Mouse (Mus musculus) left cerebral cortex, adult 18-20 months (tissue): ENCODE data around the gene Lrrc36. TPM values are rescaled to one million over a fixed set of nuclear protein-coding genes. Genes with fewer than 3 reads are reported as not detected.

Experiments
- DNase-seq, 2 experiments: peaks; one replicate each; pipeline ENCODE4 v3.0.0; 2021 to 2022; ENCODE audit warnings: low spot score in 2 of 2, mixed read lengths in 1 of 2
- long read RNA-seq, 2 experiments: library from polyadenylated mRNA; stranded (forward); transcript quantifications; one replicate each; pipeline ENCODE4 v2.0.0; 2021
- total RNA-seq, 2 experiments: library from RNA; stranded (reverse); gene quantifications; 2 replicates each; pipeline ENCODE4 v1.2.3; 2021

Gene Lrrc36
- under 1 TPM; 0.19 to 0.42 TPM for total RNA-seq
- long read RNA-seq, experiment 1: 0 reads
- long read RNA-seq, experiment 2: 0 reads

DNA sequence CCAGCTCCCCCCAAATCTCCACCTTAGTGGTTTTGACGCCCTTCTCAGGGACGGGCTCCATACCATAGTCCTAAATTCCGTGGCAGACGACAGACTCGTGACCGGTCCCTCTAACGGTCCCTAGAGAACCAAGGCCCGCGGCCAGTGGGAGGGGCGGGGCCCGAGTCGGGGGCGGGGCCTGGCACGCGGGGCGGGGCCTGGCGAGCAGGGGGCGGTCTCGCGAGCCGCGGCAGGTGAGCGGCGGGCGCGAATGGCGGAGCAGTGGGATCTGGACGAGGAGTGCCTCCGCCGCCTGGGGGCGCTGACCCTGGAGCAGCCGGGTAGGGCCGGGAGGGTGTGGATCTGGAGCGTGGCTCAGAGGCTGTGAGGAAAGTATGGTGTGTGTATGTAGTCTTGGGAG, at the start of gene Lrrc36, which contains the start of gene Kctd19:
TSS of gene Lrrc36 (plus strand) at position 181 of the 400 bp plus-strand sequence.
TSS of gene Kctd19 (minus strand) at position 112 of the 400 bp plus-strand sequence.
- no peak for DNase-seq

DNA sequence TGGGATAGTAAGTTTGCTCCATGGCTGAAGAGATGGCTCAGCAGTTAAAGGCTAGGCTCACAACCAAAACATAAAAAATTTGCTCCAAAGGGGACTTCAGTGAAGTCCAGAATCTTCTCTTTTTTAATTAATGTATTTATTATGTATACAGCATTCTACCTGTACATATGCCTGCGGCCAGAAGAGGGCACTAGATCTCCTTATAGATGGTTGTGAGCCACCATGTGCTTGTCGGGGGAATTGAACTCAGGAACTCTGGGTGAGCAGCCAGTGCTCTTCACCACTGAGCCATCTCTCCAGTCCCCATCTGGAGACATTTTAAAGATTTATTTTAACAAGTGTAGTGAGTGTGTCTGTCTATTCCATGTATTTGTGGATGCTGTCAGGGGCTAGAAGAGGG, 46.3 kb upstream of the Lrrc36 start:
- DNase-seq: no peak

DNA sequence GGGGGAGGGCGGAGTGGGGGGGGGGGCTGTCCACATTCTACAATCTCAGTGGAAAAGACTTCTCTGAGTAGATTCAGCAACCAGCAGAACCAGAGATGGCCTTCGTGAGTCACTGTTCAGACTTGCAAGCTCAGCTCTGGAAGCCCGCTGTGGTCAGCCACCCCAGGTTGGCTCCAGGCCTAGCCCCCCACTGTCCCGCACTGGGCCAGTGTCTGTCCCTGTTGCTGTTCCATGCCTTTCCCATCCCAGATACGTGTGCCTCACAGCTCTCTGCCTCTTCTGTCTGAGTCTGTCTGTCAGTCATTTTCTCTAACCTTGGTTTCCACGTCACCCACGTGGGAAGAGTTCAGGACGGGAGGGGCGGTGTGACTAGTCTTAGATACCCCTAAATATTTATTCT, 40.9 kb upstream of the Lrrc36 start:
- DNase-seq: no peak

DNA sequence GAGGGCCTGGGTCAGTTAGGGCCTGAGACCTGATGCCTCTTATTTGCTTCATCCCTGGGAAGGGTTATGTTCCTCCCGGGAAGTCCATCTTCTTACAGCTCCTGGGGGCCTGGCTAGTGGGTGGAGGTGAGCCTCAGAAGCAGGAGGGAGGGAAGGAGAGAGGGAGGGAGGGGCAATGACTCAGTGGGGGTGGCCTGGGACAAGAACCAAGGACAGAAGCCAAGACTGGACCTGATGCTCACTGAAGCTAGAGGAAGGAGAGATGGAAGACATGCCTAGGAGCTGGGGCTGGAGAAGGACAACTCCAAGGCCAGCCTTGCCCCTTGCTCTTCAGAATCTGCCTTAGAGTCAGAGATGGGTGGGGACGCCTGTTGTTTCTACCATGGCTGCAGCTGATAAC, 40.3 kb upstream of the Lrrc36 start, which contains the start of gene Plekhg4:
TSS of gene Plekhg4 (plus strand) at position 243 of the 400 bp plus-strand sequence.
- DNase-seq: no peak

DNA sequence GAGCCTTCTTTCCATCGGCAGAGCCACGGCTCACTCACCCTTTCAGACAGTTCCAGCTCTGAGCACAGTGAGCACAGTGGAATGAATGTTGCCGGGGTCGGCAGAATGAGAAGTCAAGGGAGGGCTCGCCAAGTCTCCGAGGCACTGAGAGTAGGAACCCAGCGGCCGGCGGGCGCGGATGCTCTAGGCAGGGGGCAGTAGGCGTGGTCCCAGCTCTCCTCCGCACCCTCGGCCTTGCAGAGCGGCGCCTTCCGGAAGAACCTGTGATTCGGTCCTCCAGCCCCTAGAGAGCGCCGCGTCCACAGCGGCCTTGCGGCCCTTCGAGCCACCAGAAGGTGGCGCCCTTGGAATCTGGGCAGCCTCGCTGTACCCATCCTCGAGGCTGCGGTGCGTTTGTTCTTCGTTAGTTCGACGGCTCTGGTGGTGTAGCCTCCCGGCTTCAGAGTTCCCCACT, 38.8 kb upstream of the Lrrc36 start:
- no peak for DNase-seq

DNA sequence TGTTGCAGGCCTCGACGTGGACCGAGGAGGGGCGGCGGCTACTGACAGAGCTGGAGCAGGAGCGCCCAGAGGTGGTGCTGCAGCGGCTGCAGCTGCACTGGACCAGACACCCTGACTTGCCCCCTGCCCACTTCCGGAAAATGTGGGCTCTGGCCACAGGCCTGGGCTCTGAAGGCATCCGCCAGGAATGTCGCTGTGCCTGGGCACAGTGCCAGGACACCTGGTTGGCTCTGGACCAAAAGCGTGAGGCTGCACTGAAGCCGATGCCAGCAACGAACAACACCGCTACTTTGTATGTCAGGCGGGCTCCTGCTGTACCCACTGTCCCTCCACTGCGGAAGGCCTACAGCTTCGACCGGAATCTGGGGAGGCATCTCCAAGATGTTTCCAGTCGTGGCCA, 34.7 kb upstream of the Lrrc36 start:
- DNase-seq: no peak

DNA sequence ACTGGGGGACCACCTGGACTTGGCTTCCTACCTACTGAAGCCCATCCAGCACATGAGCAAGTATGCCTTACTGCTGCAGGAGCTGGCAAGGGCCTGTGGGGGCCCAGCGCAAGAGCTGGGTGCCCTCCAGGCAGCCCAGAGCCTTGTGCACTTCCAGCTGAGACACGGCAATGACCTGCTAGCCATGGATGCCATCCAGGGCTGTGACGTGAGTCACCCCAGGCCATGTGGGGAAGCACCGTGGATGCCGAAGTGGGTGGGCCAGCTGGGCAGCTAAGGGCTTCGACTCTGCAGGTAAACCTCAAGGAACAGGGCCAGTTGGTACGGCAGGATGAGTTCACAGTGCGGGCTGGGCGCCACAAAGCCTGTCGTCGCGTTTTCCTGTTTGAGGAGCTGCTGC, 33.1 kb upstream of the Lrrc36 start:
- no peak for DNase-seq

DNA sequence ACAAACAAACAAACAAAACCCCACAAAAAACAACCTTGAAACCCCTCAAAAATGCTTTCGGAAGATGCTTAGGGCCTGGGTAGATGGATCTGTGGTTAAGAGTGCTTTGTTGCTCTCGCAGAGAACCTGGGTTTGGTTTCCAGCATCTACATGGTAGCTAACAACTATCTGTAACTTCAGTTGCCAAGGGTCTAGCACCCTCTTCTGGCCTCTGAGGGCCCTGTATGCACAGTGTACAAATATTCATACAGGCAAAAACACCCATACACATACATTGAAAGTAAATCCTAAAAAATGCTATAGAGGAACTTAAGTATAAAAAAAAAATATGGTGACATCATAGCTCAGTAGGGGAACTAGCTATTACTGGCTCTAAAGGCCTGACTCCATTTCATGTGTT, 29.3 kb upstream of the Lrrc36 start:
- no peak for DNase-seq

DNA sequence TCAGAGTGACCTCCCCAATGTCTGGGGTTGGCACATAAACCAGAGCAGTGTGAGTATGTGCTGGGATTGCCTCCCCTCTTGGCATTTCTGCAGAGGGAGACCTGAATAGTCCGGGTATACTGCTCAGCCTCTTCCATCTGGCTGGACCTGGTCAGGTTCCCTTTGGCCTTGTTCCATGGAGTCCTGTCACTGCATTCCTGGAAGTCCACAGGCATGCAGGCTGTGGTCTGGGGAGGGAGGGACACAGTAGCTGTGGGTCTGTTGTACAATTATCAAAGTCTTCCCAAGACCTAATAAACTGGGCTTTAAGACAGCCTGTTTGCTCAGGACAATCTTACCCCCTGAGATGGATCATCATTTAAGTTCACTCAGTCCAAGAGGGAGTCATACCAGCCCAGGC, 26.2 kb upstream of the Lrrc36 start:
- DNase-seq: no peak

DNA sequence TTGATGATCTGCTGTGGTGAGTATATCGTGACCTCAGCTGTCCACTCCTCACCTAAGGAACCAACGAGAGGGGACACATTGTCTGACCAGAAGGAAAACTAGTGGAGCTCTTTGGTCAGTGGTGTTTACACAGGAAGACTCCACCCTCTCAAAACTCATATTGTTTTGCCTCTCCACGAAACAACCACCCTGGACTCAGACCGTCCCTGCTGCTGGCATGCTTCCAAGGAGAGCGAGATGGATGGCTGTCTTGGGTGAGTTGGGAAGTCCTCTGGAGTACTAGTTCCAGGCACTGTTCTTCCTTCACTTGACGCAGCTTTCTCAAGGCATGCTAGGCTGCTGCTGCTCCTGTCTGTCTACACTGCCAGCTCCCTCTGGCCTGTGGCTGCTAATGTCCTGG, 24.3 kb upstream of the Lrrc36 start:
- DNase-seq: no peak

DNA sequence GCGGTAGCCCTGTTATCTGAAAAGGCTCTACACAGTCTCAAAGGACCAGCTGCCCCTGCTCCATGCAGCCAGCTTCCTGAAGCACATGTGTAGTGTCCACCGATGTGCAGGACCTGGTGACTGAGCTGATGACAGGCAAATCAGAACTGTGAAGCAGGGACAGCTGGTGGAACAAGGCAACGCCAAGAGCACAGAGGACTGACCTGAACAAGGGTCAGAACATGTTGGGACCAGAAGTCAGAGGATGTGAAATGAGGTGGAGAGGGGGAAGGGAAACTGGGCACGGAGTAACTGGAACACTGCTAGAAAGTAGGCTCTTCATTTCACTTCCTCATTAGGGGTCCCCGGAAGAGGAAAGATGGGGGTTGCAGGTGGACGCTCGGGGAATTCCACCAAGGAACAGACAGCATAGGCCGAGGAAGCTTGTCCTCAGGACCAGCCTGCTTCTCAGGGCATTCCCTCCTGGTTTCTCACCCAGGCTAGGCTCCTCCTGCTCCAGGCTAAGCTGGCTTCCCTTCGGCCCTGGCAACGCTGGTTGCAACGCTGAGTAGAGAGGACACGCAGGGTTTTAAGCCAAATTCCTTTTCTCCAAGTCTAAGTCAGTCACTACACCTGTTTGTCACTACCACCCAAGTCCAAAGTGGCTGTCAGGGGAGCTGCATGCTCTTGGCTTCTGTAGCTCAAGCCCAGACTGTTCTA, 20.1 kb upstream of the Lrrc36 start:
- DNase-seq: no peak

DNA sequence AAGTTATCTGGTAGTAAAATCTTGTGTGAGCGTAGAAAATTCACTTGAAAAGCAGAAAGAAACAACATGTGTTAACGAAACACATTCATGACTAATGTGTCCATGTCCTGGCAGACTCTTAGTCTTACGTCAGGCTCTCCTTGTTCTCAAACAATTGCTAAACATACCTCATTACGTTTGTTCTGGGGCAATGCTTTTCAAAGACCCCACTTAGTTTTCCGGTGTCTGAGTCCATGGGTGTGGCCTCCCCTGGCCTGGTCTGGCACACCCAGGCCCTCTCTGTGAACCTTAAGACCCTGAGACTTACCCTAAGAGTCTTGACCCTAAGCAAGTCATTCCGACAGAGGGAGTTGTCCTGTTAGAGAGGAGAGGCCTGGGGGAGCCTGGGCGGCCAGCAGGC, 19.5 kb upstream of the Lrrc36 start:
- no peak for DNase-seq

DNA sequence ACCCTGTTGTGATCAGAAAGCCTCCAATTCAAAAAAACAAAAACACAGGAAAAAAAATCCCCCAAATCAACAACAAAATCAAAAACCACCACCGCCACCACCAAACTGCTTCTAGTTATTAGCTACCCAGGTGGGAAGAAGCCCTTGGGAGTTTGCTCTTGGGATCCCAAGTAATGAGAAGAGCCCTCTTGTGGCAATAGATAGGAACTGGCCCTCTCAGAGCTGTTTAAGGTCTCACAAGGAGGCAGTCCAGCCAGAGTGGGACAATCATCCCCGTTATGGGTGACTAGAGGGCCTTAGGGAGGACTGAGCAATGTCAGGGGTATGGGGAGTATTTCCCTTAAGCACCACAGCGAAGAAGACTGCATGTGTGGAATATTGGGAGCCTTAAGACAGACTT, 15.6 kb upstream of the Lrrc36 start:
- DNase-seq: peak; percentile 21 to 38

DNA sequence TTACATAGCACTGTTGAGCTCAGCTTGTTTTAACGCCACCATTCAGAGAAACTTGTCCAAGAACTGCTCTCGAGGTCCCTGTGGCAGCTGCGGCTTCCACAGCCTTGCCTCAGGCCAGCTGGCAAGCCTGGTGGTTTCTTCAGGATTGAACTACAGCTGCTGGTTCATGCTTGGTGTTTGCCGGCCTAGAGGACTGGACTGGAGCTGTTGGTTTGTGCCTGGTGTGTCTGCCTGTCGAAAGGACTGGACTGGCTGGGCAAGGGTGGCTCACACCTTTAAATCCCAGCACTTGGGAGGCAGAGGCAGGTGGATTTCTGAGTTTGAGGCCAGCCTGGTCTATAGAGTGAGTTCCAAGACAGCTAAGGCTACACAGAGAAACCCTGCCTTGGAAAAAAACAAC, 13.4 kb upstream of the Lrrc36 start:
- DNase-seq: no peak

DNA sequence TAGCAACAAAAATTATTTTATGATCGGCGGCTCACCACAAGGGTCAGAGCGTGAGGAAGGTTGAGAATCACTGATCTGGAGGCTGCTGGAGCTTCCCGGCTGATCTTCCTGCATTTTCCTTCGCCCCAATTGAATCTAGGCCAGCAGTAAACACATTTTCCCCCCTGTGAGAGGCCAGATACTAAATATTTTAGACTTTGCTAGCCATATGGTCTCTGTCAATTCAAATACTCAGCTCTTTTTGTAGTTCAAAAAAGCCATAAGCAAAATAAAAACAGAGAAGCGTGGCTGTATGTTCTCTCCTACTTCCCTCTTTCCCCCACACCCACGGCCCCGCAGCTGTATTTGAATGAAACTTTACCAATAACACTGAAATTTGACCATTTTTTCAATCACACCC, 9.9 kb upstream of the Lrrc36 start:
- no peak for DNase-seq

DNA sequence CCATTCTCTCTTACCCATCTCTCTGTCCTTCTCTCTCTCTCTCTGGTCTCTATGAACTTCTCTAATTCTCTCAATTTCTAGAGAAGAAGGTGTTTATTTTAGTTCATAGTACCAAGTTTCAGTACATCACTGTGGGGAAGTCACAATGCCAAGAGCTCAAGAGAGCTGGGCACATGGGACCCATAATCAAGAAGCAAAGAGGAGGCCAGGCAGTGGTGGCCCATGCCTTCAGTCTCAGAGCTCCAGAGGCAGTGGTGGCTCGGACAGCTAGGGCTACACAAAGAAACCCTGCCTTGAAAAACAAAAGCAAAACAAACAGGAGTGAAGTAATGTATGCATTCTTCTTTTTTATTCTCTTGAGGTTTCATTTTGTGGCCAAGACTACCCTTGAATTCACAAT, 8.9 kb upstream of the Lrrc36 start:
- DNase-seq: no peak

DNA sequence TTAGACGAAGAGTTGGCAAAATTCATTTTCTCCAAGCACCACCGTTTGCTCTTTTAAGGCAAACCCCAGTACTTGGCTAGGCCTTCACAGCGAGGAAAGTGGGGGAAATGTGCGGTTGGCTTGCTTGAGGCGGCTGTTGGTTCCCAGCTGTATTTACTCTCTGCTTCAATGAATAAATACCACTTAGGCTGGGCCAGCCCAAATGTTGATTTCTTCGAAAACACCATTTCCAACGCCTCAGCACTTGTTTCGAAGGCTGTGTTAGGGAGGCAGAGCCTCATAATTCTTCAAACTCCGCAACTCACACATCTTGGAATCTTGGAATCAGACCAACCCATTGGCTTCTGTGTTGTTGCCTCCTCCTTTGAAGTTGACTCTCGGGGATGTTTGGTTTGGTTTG, 7.0 kb upstream of the Lrrc36 start:
- no peak for DNase-seq

DNA sequence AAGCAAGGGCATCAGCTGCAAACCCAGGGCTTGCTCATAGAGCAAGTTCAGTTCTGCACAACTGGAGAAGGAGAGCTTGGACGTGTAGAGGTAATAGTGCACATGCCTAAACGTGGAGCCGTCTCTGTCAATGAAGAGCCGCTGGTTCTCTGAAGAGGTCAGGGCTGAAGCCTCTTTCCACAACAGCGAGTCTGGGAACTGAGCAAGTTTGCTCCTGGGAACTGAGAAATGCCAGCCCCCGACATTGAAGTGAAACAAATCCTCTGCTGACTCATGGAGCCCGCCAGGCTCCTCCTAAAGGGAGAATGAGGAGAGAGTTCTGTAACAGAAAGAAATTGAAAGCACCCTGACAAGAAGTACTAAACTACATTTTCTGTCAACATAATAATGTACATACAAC, 5.0 kb upstream of the Lrrc36 start:
- DNase-seq: no peak

DNA sequence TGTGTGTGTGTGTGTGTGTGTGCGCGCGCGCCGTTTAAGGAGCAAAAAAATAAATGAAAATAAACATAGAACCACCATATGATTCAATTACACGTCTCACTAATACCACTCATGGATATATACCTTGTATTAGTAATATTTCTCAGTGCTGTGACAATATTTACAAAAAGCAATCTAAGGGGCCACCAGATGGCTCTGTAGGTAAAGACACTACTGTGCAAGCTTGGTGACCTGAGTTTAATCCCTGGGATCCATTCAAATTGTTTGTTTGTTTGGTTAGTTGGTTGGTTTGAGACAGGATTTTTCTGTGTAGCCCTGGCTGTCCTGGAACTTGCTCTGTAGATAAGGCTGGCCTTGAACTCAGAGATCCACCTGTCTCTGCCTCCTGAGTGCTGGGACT, 3.4 kb upstream of the Lrrc36 start:
- DNase-seq: no peak

DNA sequence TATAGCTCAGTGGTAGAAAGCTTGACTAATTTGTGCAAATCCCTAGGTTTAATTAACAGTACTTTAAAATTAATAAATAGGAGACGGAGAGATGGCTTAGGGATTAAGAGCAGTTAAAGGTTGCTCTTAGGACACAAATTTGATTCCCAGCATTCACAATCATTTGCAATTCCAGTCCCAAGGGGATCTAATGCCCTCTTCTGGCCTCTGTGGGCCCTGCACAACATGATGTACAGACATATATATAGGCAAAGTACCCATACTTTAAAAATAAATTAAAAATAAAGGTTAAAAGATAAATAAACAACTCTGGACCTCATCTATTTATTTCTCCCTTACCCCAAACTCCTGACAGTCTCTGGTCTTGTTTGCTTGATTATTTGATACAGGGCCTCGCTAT, 5.6 kb downstream of the Lrrc36 start:
- DNase-seq: no peak

DNA sequence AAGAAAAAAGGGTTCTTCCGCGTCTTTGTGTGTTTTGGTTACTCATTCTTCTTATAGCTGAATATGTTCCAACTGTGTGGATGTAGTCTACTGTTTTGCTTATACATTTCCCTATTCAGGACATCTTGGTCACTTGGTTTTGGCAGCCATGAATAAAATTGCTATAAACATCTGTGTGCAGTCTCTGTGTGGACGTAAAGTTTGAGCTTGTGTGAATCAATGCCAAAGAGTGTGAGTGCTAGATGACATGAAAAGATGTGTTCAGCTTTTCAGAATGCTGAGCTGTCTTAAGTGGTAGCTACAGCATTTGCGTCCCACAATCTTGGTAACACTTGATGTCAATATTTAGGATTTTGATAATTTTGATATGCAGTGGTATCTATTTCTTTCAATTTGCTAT, 6.4 kb downstream of the Lrrc36 start:
- DNase-seq: no peak

DNA sequence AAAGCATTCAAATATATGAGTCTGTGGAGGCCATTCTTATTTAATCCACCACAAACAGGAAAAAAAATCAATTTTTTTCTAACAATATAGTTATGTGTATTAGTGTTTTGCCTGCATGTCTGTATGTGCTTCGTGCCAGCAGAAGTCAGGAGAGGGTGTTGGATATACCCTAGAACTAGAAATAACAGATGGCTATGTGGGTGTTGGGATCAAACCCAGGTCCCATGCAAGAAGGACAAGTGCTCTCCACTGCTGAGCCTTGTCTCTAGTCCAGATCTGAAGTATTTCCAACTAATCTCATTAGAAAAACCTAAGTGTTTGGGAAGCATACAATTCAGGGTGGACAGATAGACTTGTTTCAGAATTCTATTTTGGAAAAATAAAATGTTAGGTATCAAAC, 8.6 kb downstream of the Lrrc36 start:
- no peak for DNase-seq

DNA sequence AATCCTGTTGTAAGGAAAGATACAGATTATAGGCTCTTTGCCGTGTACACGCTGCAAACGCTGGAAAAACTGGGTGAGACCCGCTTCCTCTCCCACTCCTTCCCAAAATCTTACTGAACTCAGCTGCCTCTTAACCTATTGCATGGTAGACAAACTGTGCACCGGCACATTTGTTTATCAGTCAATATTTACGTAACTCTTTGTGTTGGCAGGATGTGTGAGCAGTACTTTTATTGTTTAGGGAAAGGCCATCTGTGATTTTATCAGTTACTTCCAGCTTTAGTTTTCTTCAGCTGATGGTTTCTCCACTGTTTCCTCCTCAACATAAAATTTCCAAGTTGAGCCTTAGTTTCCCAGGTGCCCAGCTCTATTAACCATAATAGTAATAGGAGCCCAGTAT, 13.5 kb downstream of the Lrrc36 start:
- DNase-seq: no peak
